Mouse (Mus musculus): ENCODE data around the gene Kcnj15.

- TF ChIP-seq MAX (IDR thresholded peaks at IDR 0.05; ENCODE audit: low read depth) = no peak
- no peak for TF ChIP-seq POLR2A (IDR thresholded peaks at IDR 0.05; ENCODE audit: insufficient read length, low read depth)
- TF ChIP-seq TCF3 (IDR thresholded peaks at IDR 0.05; ENCODE audit: insufficient read length, low read depth) = no peak
- TF ChIP-seq MYOD1 (IDR thresholded peaks at IDR 0.05; ENCODE audit: control insufficient read depth in 1 of 3, insufficient read length in 2 of 3, low read depth in 2 of 3) = no peak
- no peak for TF ChIP-seq E2F4 (IDR thresholded peaks at IDR 0.05; ENCODE audit: insufficient read depth)
- no peak for TF ChIP-seq USF1 (IDR thresholded peaks at IDR 0.05; ENCODE audit: low read depth)
- no peak for TF ChIP-seq POLR2AphosphoS2 (IDR thresholded peaks at IDR 0.05; ENCODE audit: insufficient read length, low read depth)
- no peak for TF ChIP-seq MYOG (IDR thresholded peaks at IDR 0.05; ENCODE audit: control insufficient read depth in 1 of 3, insufficient read depth in 1 of 3, insufficient read length in 2 of 3, low read depth in 2 of 3)
- no peak for TF ChIP-seq TCF12 (IDR thresholded peaks at IDR 0.05; ENCODE audit: insufficient read depth, poor library complexity, severe bottlenecking)
- no peak for TF ChIP-seq CEBPB (IDR thresholded peaks at IDR 0.05; ENCODE audit: insufficient read depth, poor library complexity, severe bottlenecking)
Observed at GRCm38 (mm10) chr16:95222026-95222718, 35.2 kb upstream of the Kcnj15 start.

All from myocyte (in vitro differentiated cells).